Mouse (Mus musculus) midbrain, postnatal 0 days (tissue): ENCODE measurements around the gene H2-DMb2. TPM values are rescaled to one million over a fixed set of nuclear protein-coding genes. Genes with fewer than 3 reads are reported as not detected.
A peak's percentile ranks its signal among the peaks of the same experiment; 100 is the strongest.

Experiments used
- ATAC-seq: fragments of 200-750 bp; cut with Nextera tagmentation; 2 replicates; pipeline ENCODE4 v1.8.0; 2017; ENCODE audit warnings: moderate number of reproducible peaks, mild to moderate bottlenecking, moderate TSS enrichment, moderate library complexity; ENCODE audit not compliant: low FRiP score
- DNase-seq: peaks from one replicate; pipeline ENCODE4 v3.0.0-alpha.2; 2015; ENCODE audit warnings: low spot score
- H3K27ac ChIP-seq: fragments of 300-500 bp; sonication (generic); 2 replicates; pipeline ENCODE4 v1.5.1; 2014; ENCODE audit warnings: low read depth, mild to moderate bottlenecking, low read length, mixed read lengths
- H3K27me3 ChIP-seq: fragments of 300-500 bp; sonication (generic); 2 replicates; pipeline ENCODE4 v1.6.1; 2014; ENCODE audit warnings: low read length, control low read depth, mixed read lengths; ENCODE audit not compliant: insufficient read depth
- H3K36me3 ChIP-seq: fragments of 300-500 bp; sonication (generic); 2 replicates; pipeline ENCODE4 v1.6.1; 2014; ENCODE audit warnings: low read length, control low read depth, mixed read lengths; ENCODE audit not compliant: insufficient read depth
- H3K4me1 ChIP-seq: fragments of 300-500 bp; sonication (generic); 2 replicates; pipeline ENCODE4 v1.6.1; 2014; ENCODE audit warnings: mild to moderate bottlenecking, control low read depth, antibody characterized with exemption, low read length, mixed read lengths; ENCODE audit not compliant: insufficient read depth
- H3K4me2 ChIP-seq: fragments of 300-500 bp; sonication (generic); 2 replicates; pipeline ENCODE4 v1.6.1; 2014; ENCODE audit warnings: low read depth, mild to moderate bottlenecking, low read length, mixed read lengths; ENCODE audit not compliant: poor library complexity, severe bottlenecking
- H3K4me3 ChIP-seq: fragments of 300-500 bp; sonication (generic); 2 replicates; pipeline ENCODE4 v1.5.1; 2014; ENCODE audit warnings: low read depth, mild to moderate bottlenecking, low read length, moderate library complexity
- H3K9ac ChIP-seq: fragments of 300-500 bp; sonication (generic); replicated peaks from 2 replicates; pipeline ENCODE4 v1.6.1; 2014; ENCODE audit warnings: mild to moderate bottlenecking, low read length, moderate library complexity, mixed read lengths; ENCODE audit not compliant: poor library complexity, severe bottlenecking
- H3K9me3 ChIP-seq: fragments of 300-500 bp; sonication (generic); 2 replicates; pipeline ENCODE4 v1.6.1; 2016; ENCODE audit warnings: low read length, control low read depth
- CTCF ChIP-seq: IDR thresholded peaks from 2 replicates; pipeline ENCODE4 v1.5.1; 2016; ENCODE audit warnings: antibody characterized with exemption, mild to moderate bottlenecking
- WGBS: fragments of 180-500 bp; shearing (Covaris S2); extraction: QIAGEN DNeasy Blood & Tissue Kit; methylation state at CpG from one replicate; pipeline ENCODE4 v1.1.7; 2014; 5-methylcytosine and 5-hydroxymethylcytosine counted together
- polyA plus RNA-seq: library from polyadenylated mRNA; unstranded; fragments of >200 nt; fragmentation: Nextera tagmentation; extraction: Ambion mirVana; gene quantifications from 2 replicates; pipeline ENCODE4 v1.2.1, GENCODE M21; 2015
- total RNA-seq: library from RNA; depleted of rRNA; stranded (reverse); fragments of >200 nt; gene quantifications from 2 replicates; pipeline ENCODE4 v1.2.3, GENCODE M21; 2014

H2-DMb2 gene
- total and polyA plus RNA-seq, 2 experiments from 2014 or later: 0.16 to 1.6 TPM

DNA sequence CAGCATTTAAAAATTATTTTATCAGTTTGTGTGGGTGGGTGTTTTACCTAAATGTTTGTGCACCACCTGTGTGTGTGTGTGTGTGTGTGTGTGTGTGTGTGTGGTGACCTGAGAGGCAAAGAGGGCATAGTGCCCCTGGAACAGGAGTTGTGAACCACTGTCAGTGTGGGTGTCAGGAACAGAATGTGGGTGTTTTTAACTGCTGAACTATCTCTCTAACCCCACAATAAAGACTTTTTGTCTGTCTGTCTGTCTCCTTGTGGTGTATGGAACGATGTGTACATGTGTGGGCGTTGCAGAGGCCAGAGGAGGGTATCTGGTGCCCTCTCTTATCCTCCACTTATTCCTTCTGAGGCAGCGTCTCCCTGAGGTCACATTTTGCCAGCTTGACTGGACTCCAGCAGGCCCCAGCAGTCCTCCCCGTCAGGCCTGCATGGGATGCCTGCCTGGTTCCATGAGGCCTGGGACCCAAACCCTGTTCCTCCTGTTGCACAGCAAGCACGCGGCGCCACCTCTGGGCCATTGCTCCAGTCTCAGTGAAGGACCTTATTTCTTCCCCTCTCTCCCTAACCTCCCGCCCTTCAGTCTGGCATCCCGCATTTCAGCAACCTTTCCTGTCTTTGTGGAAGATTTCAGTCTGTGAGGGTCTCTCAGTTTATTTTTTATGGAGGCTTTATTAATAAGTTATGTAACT, 21.2 kb downstream of the H2-DMb2 start:
- no peaks in the 10 kb centered on the region for H3K4me1 ChIP-seq
- ATAC-seq: no peak
- H3K27me3 ChIP-seq: no peaks in the 10 kb centered on the region
- H3K9me3 ChIP-seq: no peaks in the 10 kb centered on the region
- no peak overlapping the region for H3K27ac ChIP-seq
- no peak for DNase-seq
- H3K9ac ChIP-seq: no peak overlapping the region
- peak; percentile 37 for TF ChIP-seq CTCF
- H3K36me3 ChIP-seq: no peaks in the 10 kb centered on the region
- no peak overlapping the region for H3K4me3 ChIP-seq
- H3K4me2 ChIP-seq: no peak overlapping the region
- WGBS: 36% methylated on average over 9 of the region's 9 CpGs

DNA sequence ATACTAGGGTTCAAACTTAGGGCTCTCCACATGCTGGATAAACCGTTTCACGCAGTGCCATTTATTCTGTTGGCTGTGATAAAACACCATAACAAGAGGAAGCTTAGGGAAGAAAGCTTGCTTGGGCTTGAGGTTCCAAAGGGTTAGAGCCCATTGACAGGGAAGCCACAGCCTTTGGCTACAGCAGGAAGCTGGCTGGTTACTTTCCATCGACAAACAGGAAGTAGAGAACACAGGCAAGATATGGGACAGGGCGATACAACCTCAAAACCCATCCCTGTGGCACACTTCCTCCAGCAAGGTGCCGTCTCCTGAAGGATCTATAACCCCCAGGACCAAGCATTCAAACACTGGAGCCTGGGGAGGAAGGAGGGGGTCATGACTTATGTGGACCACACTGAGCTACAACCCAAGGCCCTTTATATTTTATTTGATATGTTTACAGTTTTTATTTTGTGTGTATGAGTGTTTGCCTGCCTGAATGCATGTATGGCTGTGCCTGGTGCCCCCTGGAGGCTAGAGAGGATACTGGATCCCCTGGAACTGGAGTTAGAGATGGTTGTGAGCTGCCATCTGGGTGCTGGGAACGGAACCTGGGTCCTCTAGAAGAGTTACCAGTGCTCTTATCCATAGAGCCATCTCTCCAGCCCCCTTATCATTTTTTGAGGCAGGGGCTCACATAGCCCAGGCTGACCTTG, 22.1 kb downstream of the H2-DMb2 start:
- TF ChIP-seq CTCF: peak; percentile 45
- Histone ChIP-seq H3K4me1 (no peaks in the 10 kb centered on the region), H3K4me3 (no peak overlapping the region), H3K27ac (no peak overlapping the region), H3K36me3 (no peaks in the 10 kb centered on the region), H3K9ac (no peak overlapping the region), H3K9me3 (no peaks in the 10 kb centered on the region), H3K27me3 (no peaks in the 10 kb centered on the region), H3K4me2 (no peak overlapping the region)
- DNase-seq (no peak), ATAC-seq (no peak)
- 85% methylated on average over 6 of the region's 6 CpGs for WGBS

DNA sequence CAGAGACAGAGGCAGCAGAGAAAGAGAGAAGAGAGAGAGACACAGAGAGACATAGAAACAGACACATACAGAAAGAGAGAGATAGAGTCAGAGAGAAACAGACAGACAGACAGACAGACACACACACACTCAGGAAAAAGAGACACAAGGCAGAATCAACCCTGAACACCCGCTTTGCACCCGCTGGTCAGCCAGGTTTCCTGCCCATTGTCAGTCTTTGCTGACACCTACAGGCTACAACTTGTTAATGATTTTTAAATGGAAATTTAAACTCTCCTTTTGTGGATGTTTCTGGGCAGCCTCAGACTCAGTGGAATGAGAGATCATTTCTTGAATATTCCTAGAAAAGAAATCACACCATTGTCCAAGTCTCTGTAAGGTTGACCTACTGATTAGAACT, 26.2 kb downstream of the H2-DMb2 start:
- DNase-seq: peak; percentile 77
- peak; percentile 83 for TF ChIP-seq CTCF
- Histone ChIP-seq H3K9ac (no peak overlapping the region), H3K27me3 (no peaks in the 10 kb centered on the region), H3K4me1 (no peaks in the 10 kb centered on the region), H3K9me3 (no peaks in the 10 kb centered on the region), H3K27ac (no peak overlapping the region), H3K4me2 (no peak overlapping the region), H3K4me3 (no peak overlapping the region), H3K36me3 (no peaks in the 10 kb centered on the region)
- 2% methylated on average over 2 of the region's 2 CpGs for WGBS
- ATAC-seq: no peak

DNA sequence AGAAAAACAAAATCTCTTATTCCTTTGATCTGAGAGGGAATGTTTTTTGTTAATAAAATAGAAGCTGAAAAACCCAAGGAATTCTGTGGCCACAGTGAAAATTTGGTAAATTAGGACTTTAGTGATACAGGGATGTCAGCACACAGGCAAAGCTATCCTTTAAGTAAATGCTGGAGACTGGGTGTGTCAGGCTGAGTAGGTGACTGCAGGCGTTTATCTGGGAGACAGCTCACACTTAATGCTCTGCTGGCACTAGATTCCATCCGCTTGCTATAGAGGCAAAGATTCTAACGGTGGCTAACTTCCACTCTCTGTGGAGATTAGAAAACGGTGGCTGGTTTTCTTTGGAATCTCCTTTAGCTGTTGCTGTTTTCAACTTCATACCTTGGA, 27.4 kb downstream of the H2-DMb2 start:
- no peaks in the 10 kb centered on the region for H3K36me3 ChIP-seq
- H3K27ac ChIP-seq: no peak overlapping the region
- TF ChIP-seq CTCF: no peak
- ATAC-seq (no peak), DNase-seq (no peak)
- H3K4me2 ChIP-seq: no peak overlapping the region
- no peak overlapping the region for H3K4me3 ChIP-seq
- H3K9ac ChIP-seq: no peak overlapping the region
- WGBS: 25% methylated on average over 4 of the region's 4 CpGs
- H3K9me3 ChIP-seq: no peaks in the 10 kb centered on the region
- no peaks in the 10 kb centered on the region for H3K4me1 ChIP-seq
- H3K27me3 ChIP-seq: no peaks in the 10 kb centered on the region

DNA sequence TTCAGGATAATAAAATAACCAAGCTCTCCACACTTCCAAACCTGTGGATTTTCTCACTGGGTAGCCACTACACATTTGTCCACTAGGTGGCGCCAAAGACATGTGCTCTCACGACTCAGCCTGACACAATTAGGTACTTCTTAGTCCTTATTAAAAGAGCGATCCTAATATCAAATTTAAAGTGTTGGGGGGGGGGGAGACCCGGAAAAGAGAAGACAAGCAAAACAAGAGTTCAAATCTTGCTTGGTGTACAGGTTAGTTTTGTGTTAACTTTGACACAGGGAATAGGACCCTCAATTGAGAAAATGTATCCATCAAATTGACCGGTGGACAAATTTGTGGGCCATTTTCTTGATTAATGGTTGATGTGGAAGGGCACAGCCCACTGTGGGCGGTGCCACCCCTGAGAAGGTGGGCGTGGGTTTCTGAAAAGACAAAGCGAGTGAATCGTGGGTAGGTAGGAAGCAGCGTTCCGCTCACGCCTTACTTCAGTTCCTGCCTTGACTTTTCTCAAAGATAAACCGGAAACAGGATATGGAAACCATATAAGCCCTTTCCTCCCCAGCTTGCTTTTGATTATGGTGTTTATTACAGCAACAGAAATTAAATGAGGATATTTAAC, 27.9 kb downstream of the H2-DMb2 start:
- Histone ChIP-seq H3K4me2 (no peak overlapping the region), H3K27ac (no peak overlapping the region), H3K36me3 (no peaks in the 10 kb centered on the region), H3K27me3 (no peaks in the 10 kb centered on the region), H3K9me3 (no peaks in the 10 kb centered on the region), H3K4me1 (no peaks in the 10 kb centered on the region), H3K4me3 (no peak overlapping the region), H3K9ac (no peak overlapping the region)
- DNase-seq (peak; percentile 82), ATAC-seq (no peak)
- WGBS: 45% methylated on average over 13 of the region's 13 CpGs
- TF ChIP-seq CTCF: peak; percentile 97

DNA sequence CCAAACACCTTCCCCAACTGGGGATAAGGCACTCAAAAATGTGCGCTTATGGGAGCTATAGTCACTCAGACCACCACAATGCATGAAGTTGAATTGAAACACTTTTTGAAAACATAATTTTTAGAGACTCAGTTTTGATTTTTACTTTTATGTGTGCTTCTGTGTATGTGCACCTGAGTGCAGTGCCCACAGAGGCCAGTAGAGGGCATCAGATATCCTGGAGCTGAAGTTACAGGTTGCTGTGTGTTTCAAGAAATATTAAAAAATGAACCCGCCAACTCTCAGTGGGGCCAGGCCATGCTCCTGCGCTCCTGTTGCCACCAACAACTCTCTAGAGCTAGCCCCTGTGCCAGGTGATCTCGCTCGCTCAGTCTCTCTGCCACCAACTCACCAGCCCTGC, 29.4 kb downstream of the H2-DMb2 start:
- no peak for ATAC-seq
- WGBS: 97% methylated on average over 5 of the region's 5 CpGs
- TF ChIP-seq CTCF: 0 out of 2 replicates have a peak, but pooled peaks have one; percentile 17
- no peak overlapping the region for H3K4me3 ChIP-seq
- H3K4me2 ChIP-seq: no peak overlapping the region
- H3K4me1 ChIP-seq: no peaks in the 10 kb centered on the region
- H3K27ac ChIP-seq: no peak overlapping the region
- H3K27me3 ChIP-seq: no peaks in the 10 kb centered on the region
- H3K9ac ChIP-seq: no peak overlapping the region
- no peak for DNase-seq
- H3K9me3 ChIP-seq: no peaks in the 10 kb centered on the region
- H3K36me3 ChIP-seq: no peaks in the 10 kb centered on the region
